Comparison of ENCODE assay signal across 17 mouse cellular contexts in the genomic region with DNA sequence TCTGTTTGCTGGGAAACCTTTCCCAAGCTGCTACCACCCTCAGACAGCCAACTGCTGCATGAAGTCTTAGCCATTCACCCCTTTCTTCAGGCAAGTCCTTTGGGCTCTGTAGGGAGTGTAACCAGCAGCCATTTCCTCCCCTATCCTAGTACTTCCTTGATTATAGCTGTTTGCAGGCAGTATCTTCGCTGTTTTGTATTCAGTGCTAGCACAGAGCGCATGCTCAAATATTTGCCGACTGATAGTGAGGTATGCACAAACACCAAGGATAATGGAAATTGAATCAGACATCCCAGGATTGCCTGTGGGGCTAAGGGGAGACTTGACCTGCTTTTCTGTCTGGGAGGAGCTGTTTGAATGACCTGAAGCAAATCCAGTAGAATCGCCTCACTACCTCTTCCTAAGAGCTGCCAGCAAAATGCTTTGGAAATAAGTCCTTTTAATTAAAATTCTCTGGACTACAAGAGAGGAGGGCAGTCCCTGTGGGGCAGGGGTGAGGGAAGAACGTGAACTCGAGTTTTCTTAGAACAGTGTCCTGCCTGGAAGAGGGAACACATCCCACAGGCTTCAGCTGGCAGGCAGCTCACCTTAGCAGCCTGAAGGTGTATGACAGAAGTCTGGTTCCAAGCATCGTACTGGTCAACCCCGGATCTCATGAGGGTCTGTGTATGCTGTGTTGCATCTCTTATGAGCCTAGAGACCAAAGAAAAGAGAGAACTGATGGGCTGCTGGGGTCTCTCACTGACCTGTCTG. TPM values are rescaled to one million over a fixed set of nuclear protein-coding genes. Genes with fewer than 3 reads are reported as not detected.
DNase-seq lines count a peak whose midpoint lies in the region; ATAC-seq and TF ChIP-seq lines count a peak whose summit lies in the region.
"Had no signal": no experiment of that assay in that cellular context is flagged by ENCODE, and none has a peak within 500 bp of the region (broad histone marks: within the 10 kb centered on the region; RNA-seq: fewer than 3 reads in every experiment).

No protein-coding gene starts in this region.

- WGBS in hindbrain, embryonic 10.5 days, result 71% methylated on average over 8 of the region's 8 CpGs
- 73% methylated on average over 8 of the region's 8 CpGs for WGBS in hindbrain, embryonic 11.5 days
- WGBS in midbrain, embryonic 15.5 days, result 48% methylated on average over 8 of the region's 8 CpGs

- H3K4me3 ChIP-seq in hindbrain, embryonic 10.5 days, result no peak overlapping the region
- H3K4me3 ChIP-seq in hindbrain, embryonic 11.5 days (ENCODE audit: low read depth, low read length), result no peak overlapping the region
- H3K4me3 ChIP-seq in testis, adult 2 months (ENCODE audit: control insufficient read depth, low read depth, low read length), result no peak overlapping the region
- H3K4me3 ChIP-seq in midbrain, embryonic 15.5 days, result no peak overlapping the region
- H3K4me3 ChIP-seq: embryonic facial prominence, embryonic 12.5 days; forebrain, embryonic 13.5 days had no signal

- TF ChIP-seq CTCF in testis, adult 2 months (IDR thresholded peaks at IDR 0.05; ENCODE audit: control insufficient read depth, insufficient read depth, insufficient replicate concordance, low read depth, low read length), result no peak

- no peak overlapping the region for H3K9ac ChIP-seq in hindbrain, embryonic 11.5 days (ENCODE audit: low read depth, low read length)
- no peak overlapping the region for H3K9ac ChIP-seq in midbrain, embryonic 15.5 days
- H3K9ac ChIP-seq: embryonic facial prominence, embryonic 12.5 days; forebrain, embryonic 13.5 days had no signal

- no peaks in the 10 kb centered on the region for H3K9me3 ChIP-seq in hindbrain, embryonic 10.5 days
- no peaks in the 10 kb centered on the region for H3K9me3 ChIP-seq in hindbrain, embryonic 11.5 days (ENCODE audit: control insufficient read depth, low read length)
- no peaks in the 10 kb centered on the region for H3K9me3 ChIP-seq in midbrain, embryonic 15.5 days
- H3K9me3 ChIP-seq: embryonic facial prominence, embryonic 12.5 days; forebrain, embryonic 13.5 days had no signal

- H3K4me1 ChIP-seq in hindbrain, embryonic 10.5 days (replicated peaks), result peaks cover 15% of the 10 kb centered on the region; the same call in 1 of the 2 replicates
- H3K4me1 ChIP-seq in hindbrain, embryonic 11.5 days (replicated peaks; ENCODE audit: control insufficient read depth, insufficient read depth, low read length), result no peaks in the 10 kb centered on the region
- H3K4me1 ChIP-seq in testis, adult 2 months (ENCODE audit: control insufficient read depth, insufficient read depth, low read length), result no peaks in the 10 kb centered on the region
- H3K4me1 ChIP-seq in midbrain, embryonic 15.5 days, result peaks cover 10% of the 10 kb centered on the region
- H3K4me1 ChIP-seq: embryonic facial prominence, embryonic 12.5 days; forebrain, embryonic 13.5 days had no signal

- no peak overlapping the region for H3K4me2 ChIP-seq in hindbrain, embryonic 11.5 days (replicated peaks; ENCODE audit: low read depth, low read length)
- H3K4me2 ChIP-seq in midbrain, embryonic 15.5 days, result no peak overlapping the region
- H3K4me2 ChIP-seq: embryonic facial prominence, embryonic 12.5 days; forebrain, embryonic 13.5 days had no signal

- no peak for DNase-seq in hindbrain, embryonic 10.5 days (ENCODE audit: low spot score)
- no peak for DNase-seq in hindbrain, embryonic 11.5 days (ENCODE audit: low spot score)
- no peak for DNase-seq in testis, postnatal 14 days (ENCODE audit: low spot score)
- no peak for DNase-seq in left cerebral cortex, adult 18-20 months (ENCODE audit: low spot score in 2 of 2)
- no peak for DNase-seq in spleen, postnatal 4 days (ENCODE audit: low spot score in 2 of 2)
- DNase-seq: cerebellum, adult 9-11 months; thymus, adult 18-20 months had no signal

- peaks cover 4% of the 10 kb centered on the region for H3K27me3 ChIP-seq in hindbrain, embryonic 10.5 days (ENCODE audit: insufficient read depth, poor library complexity, severe bottlenecking)
- H3K27me3 ChIP-seq in hindbrain, embryonic 11.5 days (ENCODE audit: control insufficient read depth, insufficient read depth, low read length), result no peaks in the 10 kb centered on the region
- H3K27me3 ChIP-seq in testis, adult 2 months (ENCODE audit: control insufficient read depth, insufficient read depth, low read length), result no peaks in the 10 kb centered on the region
- H3K27me3 ChIP-seq in midbrain, embryonic 15.5 days (replicated peaks), result no peaks in the 10 kb centered on the region
- H3K27me3 ChIP-seq: embryonic facial prominence, embryonic 12.5 days; forebrain, embryonic 13.5 days had no signal

- no peak for ATAC-seq in hindbrain, embryonic 11.5 days (ENCODE audit: low FRiP score)
- peak; percentile 70 for ATAC-seq in midbrain, embryonic 15.5 days (replicated peaks)
- no peak for ATAC-seq in granulocyte monocyte progenitor cell, adult 5-6 weeks (replicated peaks; ENCODE audit: poor library complexity, severe bottlenecking)
- ATAC-seq: activated CD4-positive, CD25-positive, alpha-beta regulatory T cell, adult 4 months had no signal

- no peak for TF ChIP-seq POLR2A in testis, adult 2 months (IDR thresholded peaks at IDR 0.05; ENCODE audit: control insufficient read depth, low read depth, low read length)

- 0 out of 2 replicates have a peak overlapping the region, but pooled peaks have one; percentile 5 for H3K27ac ChIP-seq in hindbrain, embryonic 10.5 days
- no peak overlapping the region for H3K27ac ChIP-seq in hindbrain, embryonic 11.5 days (ENCODE audit: low read depth, low read length)
- peak overlapping the region; percentile 14; the same call in 1 of the 2 replicates for H3K27ac ChIP-seq in testis, adult 2 months (ENCODE audit: control insufficient read depth, insufficient read depth, low read depth, low read length)
- H3K27ac ChIP-seq in midbrain, embryonic 15.5 days, result 0 out of 2 replicates have a peak overlapping the region, but pooled peaks have one; percentile 39
- H3K27ac ChIP-seq: embryonic facial prominence, embryonic 12.5 days; forebrain, embryonic 13.5 days had no signal

- H3K36me3 ChIP-seq in hindbrain, embryonic 10.5 days, result no peaks in the 10 kb centered on the region
- no peaks in the 10 kb centered on the region for H3K36me3 ChIP-seq in hindbrain, embryonic 11.5 days (ENCODE audit: control insufficient read depth, insufficient read depth, low read length)
- H3K36me3 ChIP-seq in testis, adult 2 months (ENCODE audit: control insufficient read depth, insufficient read depth, low read length), result no peaks in the 10 kb centered on the region
- no peaks in the 10 kb centered on the region for H3K36me3 ChIP-seq in midbrain, embryonic 15.5 days (replicated peaks)
- H3K36me3 ChIP-seq: embryonic facial prominence, embryonic 12.5 days had no signal

RNA-seq across cellular contexts. Expression of gene Acox2, which starts 15.8 kb away (rescaled TPM):
- 0.14 TPM in 1 of 2 replicates, not detected in the other for polyA plus RNA-seq in hindbrain, embryonic 10.5 days (2016; fragmentation: Nextera tagmentation; extraction: Ambion mirVana)
- polyA plus RNA-seq in hindbrain, embryonic 11.5 days (2014; fragmentation: Nextera tagmentation; extraction: Ambion mirVana), result 0.20 and 0.29 TPM in 2 replicates
- polyA plus RNA-seq in testis, adult 2 months (2012; rRNA removed), result 0.35 and 0.48 TPM in 2 replicates
- polyA plus RNA-seq in midbrain, embryonic 15.5 days (2015; fragmentation: Nextera tagmentation; extraction: Ambion mirVana), result not detected in 2 replicates
- total RNA-seq in left cerebral cortex, adult 18-20 months (2021), result not detected
- total RNA-seq in granulocyte monocyte progenitor cell, adult 5-6 weeks (2014; fragmentation: Nextera tagmentation), result not detected in 2 replicates
- not detected in 2 replicates for total RNA-seq in granulocyte monocyte progenitor cell, adult 5-6 weeks (2017)
- total RNA-seq: layer of hippocampus, adult 18-20 months; left cerebral cortex, postnatal 25 days; MEL had no signal
- polyA plus RNA-seq: activated CD4-positive, CD25-positive, alpha-beta regulatory T cell, adult 4 months; C2C12; embryonic facial prominence, embryonic 12.5 days; forebrain, embryonic 13.5 days had no signal

RNA-seq across cellular contexts. Expression of gene Kctd6, which starts 29.4 kb away (rescaled TPM):
- polyA plus RNA-seq in hindbrain, embryonic 10.5 days (2016; fragmentation: Nextera tagmentation; extraction: Ambion mirVana), result 3.8 and 4.0 TPM in 2 replicates
- 8.2 and 11.2 TPM in 2 replicates for polyA plus RNA-seq in hindbrain, embryonic 11.5 days (2014; fragmentation: Nextera tagmentation; extraction: Ambion mirVana)
- 2.4 and 2.8 TPM in 2 replicates for polyA plus RNA-seq in testis, adult 2 months (2012; rRNA removed)
- polyA plus RNA-seq in midbrain, embryonic 15.5 days (2015; fragmentation: Nextera tagmentation; extraction: Ambion mirVana), result 18.3 and 19.6 TPM in 2 replicates
- 10 to 100 TPM; 40.9 to 43.6 TPM for total RNA-seq in left cerebral cortex, adult 18-20 months (2021)
- total RNA-seq in granulocyte monocyte progenitor cell, adult 5-6 weeks (2014; fragmentation: Nextera tagmentation), result 6.6 and 12.7 TPM in 2 replicates
- 6.2 and 6.6 TPM in 2 replicates for total RNA-seq in granulocyte monocyte progenitor cell, adult 5-6 weeks (2017)
